Mouse (Mus musculus): ENCODE data around the gene Gm10300.

DNA sequence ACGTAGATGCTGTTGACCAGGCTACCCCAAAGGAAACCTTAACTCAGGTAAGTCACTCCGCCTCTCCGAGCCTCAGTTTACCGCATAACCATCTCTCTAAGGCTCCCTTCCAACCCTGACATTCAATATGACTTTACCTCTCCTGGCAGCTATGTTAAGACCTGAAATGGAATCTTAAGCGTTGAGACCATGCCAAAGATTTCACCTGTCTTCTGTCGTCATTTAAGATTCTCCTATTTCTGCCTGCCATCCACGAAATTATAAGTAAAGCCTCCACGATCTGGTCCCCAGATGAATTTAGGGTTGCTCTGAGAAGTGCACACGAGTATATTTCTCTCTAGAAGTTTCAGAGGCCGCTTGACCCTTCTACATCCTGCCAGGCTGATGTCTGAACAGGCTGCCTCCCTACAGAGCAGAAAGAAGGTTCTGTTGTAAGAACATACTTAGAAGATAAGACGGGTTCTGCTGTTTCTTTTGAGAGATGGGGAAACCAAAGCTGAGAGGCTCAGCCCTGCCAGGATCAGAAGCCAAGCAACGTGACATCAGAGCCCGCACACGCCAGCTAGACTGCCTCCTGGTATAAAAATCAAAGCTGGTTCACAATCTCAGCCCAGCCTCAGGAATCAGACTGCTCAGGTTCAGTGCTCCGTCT lies 24.8 kb upstream of the Gm10300 start:
- no peak for TF ChIP-seq CTCF (IDR thresholded peaks at IDR 0.05)
- no peak for TF ChIP-seq EP300 (IDR thresholded peaks at IDR 0.05)

Data from lung, postnatal 0 days (tissue).